10 mouse cellular contexts compared by ENCODE assay signal in the genomic region with DNA sequence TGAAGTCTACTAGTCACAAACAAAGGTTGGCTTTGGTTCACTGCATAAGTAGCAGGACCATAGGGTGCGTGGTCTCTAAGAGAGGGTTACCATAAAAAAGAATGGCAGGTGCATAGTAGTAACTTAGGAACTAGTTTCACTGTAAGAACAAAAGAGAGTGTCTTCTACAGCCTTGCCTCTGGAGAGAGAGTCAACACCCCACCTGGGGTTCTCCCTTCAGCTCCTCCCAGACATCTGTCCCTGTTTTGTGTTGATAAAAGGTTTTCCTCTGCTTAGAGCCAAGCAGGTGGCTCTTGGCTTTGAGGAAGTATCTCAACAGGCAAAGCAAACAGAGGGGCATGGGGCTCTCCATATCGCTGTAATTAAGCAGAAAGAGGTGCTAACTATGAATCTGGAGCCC.
"Had no signal": no experiment of that assay in that cellular context is flagged by ENCODE, and none has a peak within 500 bp of the region (broad histone marks: within the 10 kb centered on the region; RNA-seq: fewer than 3 reads in every experiment).

No protein-coding gene starts in this region.

- DNase-seq: kidney, postnatal 25 days; layer of hippocampus, adult 9-11 months; liver, embryonic 13.5 days; lung, adult 2 months; lung, postnatal 14 days; lung, postnatal 4 days; right cerebral cortex, adult 18-20 months; right cerebral cortex, postnatal 14 days; spleen, adult 18-20 months had no signal

- ATAC-seq: midbrain, embryonic 15.5 days had no signal
